Mouse (Mus musculus) hindbrain, postnatal 0 days (tissue): ENCODE data around the gene Itgb4. TPM values are rescaled to one million over a fixed set of nuclear protein-coding genes. Genes with fewer than 3 reads are reported as not detected.

ENCODE experiments used
- ATAC-seq: fragments of 200-750 bp; cut with Nextera tagmentation; 2 replicates; pipeline ENCODE4 v1.8.0; 2017; ENCODE audit warnings: mild to moderate bottlenecking, moderate TSS enrichment, moderate library complexity
- DNase-seq: peaks from one replicate; pipeline ENCODE4 v3.0.0-alpha.2; 2015; ENCODE audit warnings: low spot score
- H3K27ac ChIP-seq: fragments of 300-500 bp; sonication (generic); 2 replicates; pipeline ENCODE4 v1.5.1; 2014; ENCODE audit warnings: mild to moderate bottlenecking
- H3K27me3 ChIP-seq: fragments of 300-500 bp; sonication (generic); 2 replicates; pipeline ENCODE4 v1.6.1; 2014; ENCODE audit warnings: low read length, mixed read lengths; ENCODE audit not compliant: insufficient read depth
- H3K36me3 ChIP-seq: fragments of 300-500 bp; sonication (generic); 2 replicates; pipeline ENCODE4 v1.6.1; 2014; ENCODE audit warnings: low read length, mixed read lengths; ENCODE audit not compliant: insufficient read depth
- H3K4me1 ChIP-seq: fragments of 300-500 bp; sonication (generic); 2 replicates; pipeline ENCODE4 v1.6.1; 2014; ENCODE audit warnings: antibody characterized with exemption, low read length, mixed read lengths; ENCODE audit not compliant: insufficient read depth
- H3K4me2 ChIP-seq: fragments of 300-500 bp; sonication (generic); 2 replicates; pipeline ENCODE4 v1.6.1; 2014; ENCODE audit warnings: low read depth, mild to moderate bottlenecking, low read length, moderate library complexity, mixed read lengths
- H3K4me3 ChIP-seq: fragments of 300-500 bp; sonication (generic); 2 replicates; pipeline ENCODE4 v1.5.1; 2014; ENCODE audit warnings: low read length
- H3K9ac ChIP-seq: fragments of 300-500 bp; sonication (generic); replicated peaks from 2 replicates; pipeline ENCODE4 v1.6.1; 2014; ENCODE audit warnings: mild to moderate bottlenecking, low read length, moderate library complexity, mixed read lengths
- H3K9me3 ChIP-seq: fragments of 300-500 bp; sonication (generic); 2 replicates; pipeline ENCODE4 v1.6.1; 2016; ENCODE audit warnings: low read length, mixed read lengths
- CTCF ChIP-seq: IDR thresholded peaks from 2 replicates; pipeline ENCODE4 v1.5.1; 2016; ENCODE audit warnings: antibody characterized with exemption, control low read depth, low read depth
- WGBS: fragments of 180-500 bp; shearing (Covaris S2); extraction: QIAGEN DNeasy Blood & Tissue Kit; methylation state at CpG from one replicate; pipeline ENCODE4 v1.1.7; 2014; 5-methylcytosine and 5-hydroxymethylcytosine counted together
- polyA plus RNA-seq: library from polyadenylated mRNA; unstranded; fragments of >200 nt; fragmentation: Nextera tagmentation; extraction: Ambion mirVana; gene quantifications from 2 replicates; pipeline ENCODE4 v1.2.1, GENCODE M21; 2015
- total RNA-seq: library from RNA; depleted of rRNA; stranded (reverse); fragments of >200 nt; gene quantifications from 2 replicates; pipeline ENCODE4 v1.2.3, GENCODE M21; 2014

Gene Itgb4
- total and polyA plus RNA-seq, 2 experiments from 2014 or later, result 2.2 to 3.1 TPM

- Histone ChIP-seq H3K9me3 (no peaks in the 10 kb centered on the region), H3K27me3 (no peaks in the 10 kb centered on the region), H3K4me3 (no peak overlapping the region), H3K4me2 (peak overlapping the region; percentile 64), H3K27ac (no peak overlapping the region), H3K9ac (no peak overlapping the region), H3K4me1 (peaks cover 8% of the 10 kb centered on the region), H3K36me3 (no peaks in the 10 kb centered on the region)
- no peak for ATAC-seq
- 63% methylated on average over 9 of the region's 9 CpGs for WGBS
- no peak for TF ChIP-seq CTCF
- DNase-seq, result no peak
Observed at GRCm38 (mm10) chr11:116005701-116006419, 31.4 kb downstream of the Itgb4 start.

GRCm38 (mm10) chr11:116007095-116007850, 32.8 kb downstream of the Itgb4 start:
- Histone ChIP-seq H3K4me2 (no peak overlapping the region), H3K27ac (no peak overlapping the region), H3K9me3 (no peaks in the 10 kb centered on the region), H3K9ac (no peak overlapping the region), H3K4me1 (peaks cover 8% of the 10 kb centered on the region), H3K27me3 (no peaks in the 10 kb centered on the region), H3K36me3 (no peaks in the 10 kb centered on the region), H3K4me3 (no peak overlapping the region)
- TF ChIP-seq CTCF, result no peak
- 84% methylated on average over 28 of the region's 28 CpGs for WGBS
- no peak for ATAC-seq
- no peak for DNase-seq

GRCm38 (mm10) chr11:116008411-116008810, 33.9 kb downstream of the Itgb4 start:
- H3K27ac ChIP-seq, result peak overlapping the region; percentile 70; the same call in 1 of the 2 replicates
- no peak for DNase-seq

GRCm38 (mm10) chr11:116008832-116009375, 34.4 kb downstream of the Itgb4 start:
- H3K4me2 ChIP-seq, result no peak overlapping the region
- peaks cover 14% of the 10 kb centered on the region for H3K4me1 ChIP-seq
- no peak overlapping the region for H3K4me3 ChIP-seq
- no peaks in the 10 kb centered on the region for H3K9me3 ChIP-seq
- no peak for TF ChIP-seq CTCF
- ATAC-seq, result no peak
- H3K9ac ChIP-seq, result no peak overlapping the region
- no peak for DNase-seq
- H3K27ac ChIP-seq, result peak overlapping the region; percentile 70; the same call in 1 of the 2 replicates
- no peaks in the 10 kb centered on the region for H3K36me3 ChIP-seq
- 64% methylated on average over 13 of the region's 13 CpGs for WGBS
- H3K27me3 ChIP-seq, result no peaks in the 10 kb centered on the region

More at GRCm38 (mm10) chr11:116008411-116008810, 33.9 kb downstream of the Itgb4 start:
- TF ChIP-seq CTCF, result no peak
- no peaks in the 10 kb centered on the region for H3K27me3 ChIP-seq
- H3K4me1 ChIP-seq, result peaks cover 14% of the 10 kb centered on the region
- H3K36me3 ChIP-seq, result no peaks in the 10 kb centered on the region
- WGBS, result 82% methylated on average over 11 of the region's 11 CpGs
- no peak overlapping the region for H3K9ac ChIP-seq
- no peak for ATAC-seq
- no peaks in the 10 kb centered on the region for H3K9me3 ChIP-seq
- no peak overlapping the region for H3K4me3 ChIP-seq
- H3K4me2 ChIP-seq, result no peak overlapping the region

- H3K4me3 ChIP-seq, result no peak overlapping the region
- H3K9ac ChIP-seq, result 0 out of 2 replicates have a peak overlapping the region, but pooled peaks have one; percentile 7
- WGBS, result 54% methylated on average over 11 of the region's 11 CpGs
- H3K36me3 ChIP-seq, result no peaks in the 10 kb centered on the region
- H3K4me1 ChIP-seq, result peaks cover 13% of the 10 kb centered on the region
- peak; percentile 19; the same call in 1 of the 2 replicates for ATAC-seq
- DNase-seq, result peak; percentile 75
- H3K27ac ChIP-seq, result peak overlapping the region; percentile 70
- no peak for TF ChIP-seq CTCF
- H3K27me3 ChIP-seq, result no peaks in the 10 kb centered on the region
- H3K9me3 ChIP-seq, result no peaks in the 10 kb centered on the region
- no peak overlapping the region for H3K4me2 ChIP-seq
Observed at GRCm38 (mm10) chr11:116009661-116010060, 35.2 kb downstream of the Itgb4 start.

GRCm38 (mm10) chr11:116010146-116010545, 35.6 kb downstream of the Itgb4 start:
- Histone ChIP-seq H3K4me1 (peaks cover 10% of the 10 kb centered on the region), H3K9ac (no peak overlapping the region), H3K36me3 (no peaks in the 10 kb centered on the region), H3K27me3 (no peaks in the 10 kb centered on the region), H3K4me2 (no peak overlapping the region), H3K4me3 (no peak overlapping the region), H3K9me3 (no peaks in the 10 kb centered on the region), H3K27ac (peak overlapping the region; percentile 70; the same call in 1 of the 2 replicates)
- ATAC-seq (no peak), DNase-seq (no peak)
- 72% methylated on average over 8 of the region's 8 CpGs for WGBS
- no peak for TF ChIP-seq CTCF
